Mouse (Mus musculus): ENCODE data around the gene Acpp.

GRCm38 (mm10) chr9:104275084-104275785 lies 62.3 kb downstream of the Acpp start:
- TF ChIP-seq CTCF (IDR thresholded peaks at IDR 0.05) (no peak), EP300 (IDR thresholded peaks at IDR 0.05) (no peak)
